Mouse (Mus musculus) midbrain, embryonic 16.5 days (tissue): Measurements from ENCODE around the gene Proser1. TPM values are rescaled to one million over a fixed set of nuclear protein-coding genes. Genes with fewer than 3 reads are reported as not detected.

Experiments
- ATAC-seq: fragments of 200-750 bp; cut with Nextera tagmentation; 2 replicates; pipeline ENCODE4 v1.8.0; 2017; ENCODE audit warnings: moderate TSS enrichment
- H3K27ac ChIP-seq: fragments of 300-500 bp; sonication (generic); 2 replicates; pipeline ENCODE4 v1.5.1; 2014; ENCODE audit warnings: mild to moderate bottlenecking, low read length, mixed read lengths
- H3K27me3 ChIP-seq: fragments of 300-500 bp; sonication (generic); 2 replicates; pipeline ENCODE4 v1.6.1; 2014; ENCODE audit warnings: low read depth, low read length, mixed read lengths; ENCODE audit not compliant: control insufficient read depth, insufficient read depth
- H3K36me3 ChIP-seq: fragments of 300-500 bp; sonication (generic); 2 replicates; pipeline ENCODE4 v1.6.1; 2014; ENCODE audit warnings: mild to moderate bottlenecking, low read length, moderate library complexity, mixed read lengths; ENCODE audit not compliant: control insufficient read depth, insufficient read depth
- H3K4me1 ChIP-seq: fragments of 300-500 bp; sonication (generic); 2 replicates; pipeline ENCODE4 v1.6.1; 2014; ENCODE audit warnings: mild to moderate bottlenecking, low read length, mixed read lengths; ENCODE audit not compliant: control insufficient read depth, insufficient read depth
- H3K4me2 ChIP-seq: fragments of 300-500 bp; sonication (generic); 2 replicates; pipeline ENCODE4 v1.6.1; 2014; ENCODE audit warnings: mild to moderate bottlenecking, low read length, mixed read lengths
- H3K4me3 ChIP-seq: fragments of 300-500 bp; sonication (generic); 2 replicates; pipeline ENCODE4 v1.5.1; 2014; ENCODE audit warnings: low read depth, mild to moderate bottlenecking, low read length, moderate library complexity, mixed read lengths
- H3K9ac ChIP-seq: fragments of 300-500 bp; sonication (generic); 2 replicates; pipeline ENCODE4 v1.6.1; 2014; ENCODE audit warnings: low read depth, low read length, mixed read lengths
- H3K9me3 ChIP-seq: fragments of 300-500 bp; sonication (generic); replicated peaks from 2 replicates; pipeline ENCODE4 v1.6.1; 2014; ENCODE audit warnings: mild to moderate bottlenecking, low read length, mixed read lengths; ENCODE audit not compliant: control insufficient read depth, poor library complexity, severe bottlenecking
- WGBS: fragments of 180-500 bp; shearing (Covaris S2); extraction: QIAGEN DNeasy Blood & Tissue Kit; methylation state at CpG from one replicate; pipeline ENCODE4 v1.1.7; 2014; 5-methylcytosine and 5-hydroxymethylcytosine counted together
- polyA plus RNA-seq: library from polyadenylated mRNA; unstranded; fragments of >200 nt; fragmentation: Nextera tagmentation; extraction: Ambion mirVana; gene quantifications from 2 replicates; pipeline ENCODE4 v1.2.1, GENCODE M21; 2015

The Proser1 gene
- polyA plus RNA-seq, 1 experiment from 2014 or later: 17.5 TPM

- H3K27me3 ChIP-seq: no peaks in the 10 kb centered on the region
- 44% methylated on average over 5 of the region's 5 CpGs for WGBS
- H3K36me3 ChIP-seq: no peaks in the 10 kb centered on the region; the same call in 1 of the 2 replicates
- no peak overlapping the region for H3K4me2 ChIP-seq
- H3K9ac ChIP-seq: no peak overlapping the region
- H3K4me3 ChIP-seq: no peak overlapping the region
- 0 out of 2 replicates have a peak overlapping the region, but pooled peaks have one; percentile 13 for H3K27ac ChIP-seq
- no peaks in the 10 kb centered on the region for H3K9me3 ChIP-seq
- ATAC-seq: peak; percentile 76
- peaks cover 6% of the 10 kb centered on the region; the same call in 1 of the 2 replicates for H3K4me1 ChIP-seq
These were observed 17.9 kb upstream of the Proser1 start for GRCm38 (mm10) chr3:53445540-53445939.

GRCm38 (mm10) chr3:53446801-53447200 is 16.7 kb upstream of the Proser1 start:
- no peak overlapping the region for H3K27ac ChIP-seq
- no peak for ATAC-seq
- H3K27me3 ChIP-seq: no peaks in the 10 kb centered on the region
- no peak overlapping the region for H3K4me3 ChIP-seq
- H3K4me2 ChIP-seq: no peak overlapping the region
- peaks cover 6% of the 10 kb centered on the region; the same call in 1 of the 2 replicates for H3K4me1 ChIP-seq
- H3K36me3 ChIP-seq: peaks cover 6% of the 10 kb centered on the region; the same call in 1 of the 2 replicates
- no peak overlapping the region for H3K9ac ChIP-seq
- no peaks in the 10 kb centered on the region for H3K9me3 ChIP-seq
- 86% methylated on average over 3 of the region's 3 CpGs for WGBS

GRCm38 (mm10) chr3:53448208-53448607 is 15.3 kb upstream of the Proser1 start:
- Histone ChIP-seq H3K36me3 (peaks cover 14% of the 10 kb centered on the region), H3K4me3 (no peak overlapping the region), H3K4me1 (peaks cover 6% of the 10 kb centered on the region; the same call in 1 of the 2 replicates), H3K27ac (no peak overlapping the region), H3K9me3 (no peaks in the 10 kb centered on the region), H3K4me2 (no peak overlapping the region), H3K27me3 (no peaks in the 10 kb centered on the region), H3K9ac (no peak overlapping the region)
- WGBS: 25% methylated on average over 2 of the region's 2 CpGs
- peak; percentile 58; the same call in 1 of the 2 replicates for ATAC-seq

- no peaks in the 10 kb centered on the region for H3K9me3 ChIP-seq
- no peak overlapping the region for H3K4me2 ChIP-seq
- no peak overlapping the region for H3K27ac ChIP-seq
- ATAC-seq: no peak
- H3K4me1 ChIP-seq: no peaks in the 10 kb centered on the region
- no peak overlapping the region for H3K4me3 ChIP-seq
- H3K27me3 ChIP-seq: no peaks in the 10 kb centered on the region
- peaks cover 19% of the 10 kb centered on the region for H3K36me3 ChIP-seq
- no peak overlapping the region for H3K9ac ChIP-seq
- 94% methylated on average over 11 of the region's 11 CpGs for whole genome bisulfite sequencing
These were observed 12.8 kb upstream of the Proser1 start for GRCm38 (mm10) chr3:53450666-53451065.

GRCm38 (mm10) chr3:53452351-53452750 is 11.1 kb upstream of the Proser1 start:
- H3K4me3 ChIP-seq: no peak overlapping the region
- 96% methylated on average over 10 of the region's 10 CpGs for WGBS
- no peak overlapping the region for H3K9ac ChIP-seq
- no peak for ATAC-seq
- no peak overlapping the region for H3K27ac ChIP-seq
- H3K9me3 ChIP-seq: no peaks in the 10 kb centered on the region
- no peaks in the 10 kb centered on the region for H3K4me1 ChIP-seq
- H3K4me2 ChIP-seq: no peak overlapping the region
- H3K27me3 ChIP-seq: no peaks in the 10 kb centered on the region
- H3K36me3 ChIP-seq: peaks cover 23% of the 10 kb centered on the region

GRCm38 (mm10) chr3:53453346-53453745 is 10.1 kb upstream of the Proser1 start:
- Histone ChIP-seq H3K27ac (no peak overlapping the region), H3K4me3 (no peak overlapping the region), H3K27me3 (no peaks in the 10 kb centered on the region), H3K9me3 (no peaks in the 10 kb centered on the region), H3K36me3 (peaks cover 26% of the 10 kb centered on the region), H3K4me1 (no peaks in the 10 kb centered on the region), H3K4me2 (no peak overlapping the region), H3K9ac (no peak overlapping the region)
- WGBS: 96% methylated on average over 7 of the region's 7 CpGs
- no peak for ATAC-seq

- Histone ChIP-seq H3K9me3 (no peaks in the 10 kb centered on the region), H3K4me3 (no peak overlapping the region), H3K4me1 (no peaks in the 10 kb centered on the region), H3K27ac (no peak overlapping the region), H3K9ac (no peak overlapping the region), H3K4me2 (no peak overlapping the region), H3K27me3 (no peaks in the 10 kb centered on the region), H3K36me3 (peaks cover 26% of the 10 kb centered on the region)
- no peak for ATAC-seq
- WGBS: 95% methylated on average over 6 of the region's 6 CpGs
These were observed 9.5 kb upstream of the Proser1 start for GRCm38 (mm10) chr3:53454005-53454404.

- H3K4me3 ChIP-seq: no peak overlapping the region
- WGBS: 94% methylated on average over 6 of the region's 6 CpGs
- H3K27me3 ChIP-seq: no peaks in the 10 kb centered on the region
- no peak overlapping the region for H3K4me2 ChIP-seq
- no peak for ATAC-seq
- peaks cover 26% of the 10 kb centered on the region for H3K36me3 ChIP-seq
- no peak overlapping the region for H3K9ac ChIP-seq
- H3K4me1 ChIP-seq: no peaks in the 10 kb centered on the region
- no peaks in the 10 kb centered on the region for H3K9me3 ChIP-seq
- H3K27ac ChIP-seq: no peak overlapping the region
These were observed 8.9 kb upstream of the Proser1 start for GRCm38 (mm10) chr3:53454561-53454960.

- Histone ChIP-seq H3K4me2 (no peak overlapping the region), H3K4me3 (no peak overlapping the region), H3K4me1 (no peaks in the 10 kb centered on the region), H3K9me3 (no peaks in the 10 kb centered on the region), H3K27me3 (no peaks in the 10 kb centered on the region), H3K9ac (no peak overlapping the region), H3K27ac (no peak overlapping the region), H3K36me3 (peaks cover 26% of the 10 kb centered on the region)
- WGBS: 85% methylated on average over 7 of the region's 7 CpGs
- ATAC-seq: no peak
These were observed 8.5 kb upstream of the Proser1 start for GRCm38 (mm10) chr3:53454984-53455383.
